Mouse (Mus musculus) lung, adult 2 months (tissue): ENCODE data around the gene Mast4.

Experiments
- CTCF ChIP-seq: fragments of 200-500 bp; IDR thresholded peaks from 2 replicates; pipeline ENCODE4 v1.5.1; 2011; ENCODE audit warnings: mild to moderate bottlenecking, low read length, control low read depth; ENCODE audit not compliant: insufficient read depth
- POLR2A ChIP-seq: fragments of 200-500 bp; IDR thresholded peaks from 2 replicates; pipeline ENCODE4 v1.6.1; 2011; ENCODE audit warnings: low read depth, mild to moderate bottlenecking, control low read depth, low read length, borderline replicate concordance; ENCODE audit errors: extremely low read depth

DNA sequence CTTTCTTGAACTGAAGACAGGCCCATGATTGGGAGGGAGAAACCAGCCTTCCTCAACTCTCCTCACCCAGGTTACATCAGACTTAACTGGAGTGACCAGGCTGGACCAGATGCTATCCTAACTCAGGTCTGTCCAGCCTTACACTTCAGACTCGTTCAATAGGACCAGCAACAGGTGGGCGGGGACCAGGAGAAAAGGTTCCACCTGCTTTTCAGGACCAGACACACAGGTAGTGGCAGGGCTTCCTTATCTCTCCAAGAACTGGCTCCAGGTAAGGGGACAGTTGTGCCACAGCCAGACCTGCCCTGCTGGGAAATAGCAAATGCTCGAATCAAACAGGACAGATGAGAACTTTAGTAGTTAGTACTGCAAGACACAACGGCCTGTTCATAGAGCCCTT lies 430.6 kb downstream of the Mast4 start:
- TF ChIP-seq CTCF (no peak), POLR2A (no peak)
